Mouse (Mus musculus) liver, adult 2 months (tissue): ENCODE results near the gene Sbno2. TPM values are rescaled to one million over a fixed set of nuclear protein-coding genes. Genes with fewer than 3 reads are reported as not detected.
A peak's percentile ranks its signal among the peaks of the same experiment; 100 is the strongest.

ENCODE experiments used
- DNase-seq: peaks from one replicate; pipeline ENCODE4 v3.0.0-alpha.2; 2011; ENCODE audit warnings: low read depth, low spot score; ENCODE audit errors: extremely low read depth
- H3K27ac ChIP-seq: fragments of 200-500 bp; replicated peaks from 2 replicates; pipeline ENCODE4 v1.5.1; 2012; ENCODE audit warnings: low read depth, mild to moderate bottlenecking, control low read depth, inconsistent platforms, low read length; ENCODE audit not compliant: insufficient read depth
- H3K27me3 ChIP-seq: fragments of 200-500 bp; 2 replicates; pipeline ENCODE4 v1.6.1; 2012; ENCODE audit warnings: mild to moderate bottlenecking, moderate library complexity, low read length, inconsistent platforms; ENCODE audit not compliant: control insufficient read depth, insufficient read depth
- H3K36me3 ChIP-seq: fragments of 200-500 bp; 2 replicates; pipeline ENCODE4 v1.6.1; 2012; ENCODE audit warnings: low read length, inconsistent platforms; ENCODE audit not compliant: control insufficient read depth, insufficient read depth
- H3K4me1 ChIP-seq: fragments of 200-500 bp; 2 replicates; pipeline ENCODE4 v1.6.1; 2011; ENCODE audit warnings: low read length; ENCODE audit not compliant: control insufficient read depth, insufficient read depth
- H3K4me3 ChIP-seq: fragments of 200-500 bp; 2 replicates; pipeline ENCODE4 v1.5.1; 2011; ENCODE audit warnings: low read depth, mild to moderate bottlenecking, control low read depth, low read length, moderate library complexity; ENCODE audit not compliant: insufficient read depth
- H3K79me2 ChIP-seq: fragments of 200-500 bp; 2 replicates; pipeline ENCODE4 v1.6.1; 2012; ENCODE audit warnings: inconsistent platforms, mild to moderate bottlenecking, low read length, moderate library complexity; ENCODE audit not compliant: control insufficient read depth, insufficient read depth
- H3K9ac ChIP-seq: fragments of 200-500 bp; 2 replicates; pipeline ENCODE4 v1.6.1; 2012; ENCODE audit warnings: low read depth, mild to moderate bottlenecking, control low read depth, inconsistent platforms, low read length
- CTCF ChIP-seq: fragments of 200-500 bp; IDR thresholded peaks from 2 replicates; pipeline ENCODE4 v1.5.1; 2011; ENCODE audit warnings: low read depth, low read length, control low read depth
- POLR2A ChIP-seq: fragments of 200-500 bp; IDR thresholded peaks from 2 replicates; pipeline ENCODE4 v1.6.1; 2011; ENCODE audit warnings: low read length, control low read depth; ENCODE audit not compliant: insufficient read depth; ENCODE audit errors: extremely low read depth
- WGBS: fragments of 180-500 bp; shearing (Covaris S2); methylation state at CpG from one replicate; pipeline ENCODE4 v1.1.7; 2018; 5-methylcytosine and 5-hydroxymethylcytosine counted together
- polyA plus RNA-seq: library from polyadenylated mRNA; depleted of rRNA; stranded (reverse); fragments of >200 nt; gene quantifications from 2 replicates; pipeline ENCODE4 v1.2.3, GENCODE M21; 2012
- total RNA-seq: library from RNA; depleted of rRNA; stranded (reverse); fragments of >200 nt; gene quantifications from 2 replicates; pipeline ENCODE4 v1.2.3, GENCODE M21; 2014

Gene Sbno2
- total and polyA plus RNA-seq, 2 experiments, result 8.9 to 25.9 TPM

- H3K4me1 ChIP-seq, result peaks cover 20% of the 10 kb centered on the region
- no peak for TF ChIP-seq POLR2A
- TF ChIP-seq CTCF, result no peak
- WGBS, result under 1% methylated on average over 10 of the region's 10 CpGs
Measured at GRCm38 (mm10) chr10:80139439-80139775, 34.0 kb upstream of the Sbno2 start.

DNA sequence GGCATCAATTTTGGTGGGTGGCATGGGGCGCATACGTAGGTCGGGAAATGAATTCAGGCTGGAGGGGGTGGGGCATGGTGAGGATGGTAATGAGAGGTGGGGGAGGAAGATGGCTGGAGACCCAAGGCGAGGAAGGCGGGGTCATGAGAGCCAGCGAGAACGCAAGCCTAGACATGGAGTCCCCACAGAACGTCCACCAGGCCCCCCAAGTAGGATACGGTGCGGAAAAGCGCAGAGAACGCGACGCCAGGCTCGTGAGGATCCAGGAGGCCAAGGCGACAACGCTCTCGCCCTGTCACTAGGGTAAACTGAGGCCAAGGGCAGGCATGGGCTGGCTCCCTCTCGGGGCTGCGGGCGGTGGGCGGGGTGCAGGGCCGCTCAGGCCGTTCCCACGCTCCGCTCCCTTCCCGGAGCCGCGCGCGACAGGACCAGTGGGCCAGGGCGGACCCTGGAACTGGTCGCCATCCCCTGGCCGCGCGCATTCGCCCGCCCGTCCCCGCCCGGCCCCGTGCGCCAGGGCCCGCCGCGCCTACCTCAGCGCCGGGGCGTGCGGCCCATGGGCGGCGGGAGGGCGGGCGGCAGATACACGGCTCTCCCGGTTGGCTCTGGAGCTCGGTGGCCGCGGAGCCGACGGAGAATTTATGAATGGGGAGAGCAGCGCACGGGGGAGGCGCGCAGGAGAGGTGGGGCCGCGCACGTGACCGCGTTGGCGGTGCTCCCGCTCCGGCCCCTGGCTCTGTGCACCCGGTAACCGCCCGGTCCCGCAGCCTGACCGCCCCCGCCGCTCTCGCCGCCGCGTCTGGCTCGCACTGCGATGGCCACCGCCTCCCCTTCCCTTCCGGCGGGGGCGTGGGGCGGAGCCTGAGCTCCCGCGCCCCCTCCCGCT is 33.4 kb upstream of the Sbno2 start, which contains the start of gene Atp5d:
Gene Atp5d (plus strand): TSS at position 80 of the 886 bp plus-strand sequence.
- 2% methylated on average over 83 of the region's 94 CpGs for WGBS
- DNase-seq, result peak; percentile 35
- peaks cover 13% of the 10 kb centered on the region for H3K79me2 ChIP-seq
- peak within 1 kb of the TSS; percentile 76 for H3K9ac ChIP-seq
- H3K36me3 ChIP-seq, result peaks cover 2% of the 10 kb centered on the region; the same call in 1 of the 2 replicates
- H3K4me3 ChIP-seq, result peak within 1 kb of the TSS; percentile 53
- H3K27ac ChIP-seq, result no peak within 1 kb of the TSS
- H3K4me1 ChIP-seq, result peaks cover 19% of the 10 kb centered on the region
- H3K27me3 ChIP-seq, result no peaks in the 10 kb centered on the region
- no peak for TF ChIP-seq POLR2A
- TF ChIP-seq CTCF, result no peak

More at GRCm38 (mm10) chr10:80139439-80139775, 34.0 kb upstream of the Sbno2 start:
- H3K4me3 ChIP-seq, result peak overlapping the region; percentile 53; the same call in 1 of the 2 replicates
- no peaks in the 10 kb centered on the region for H3K27me3 ChIP-seq
- H3K27ac ChIP-seq, result no peak overlapping the region
- DNase-seq, result no peak
- H3K36me3 ChIP-seq, result peaks cover 3% of the 10 kb centered on the region; the same call in 1 of the 2 replicates
- H3K9ac ChIP-seq, result peak overlapping the region; percentile 76
- H3K79me2 ChIP-seq, result peaks cover 15% of the 10 kb centered on the region

DNA sequence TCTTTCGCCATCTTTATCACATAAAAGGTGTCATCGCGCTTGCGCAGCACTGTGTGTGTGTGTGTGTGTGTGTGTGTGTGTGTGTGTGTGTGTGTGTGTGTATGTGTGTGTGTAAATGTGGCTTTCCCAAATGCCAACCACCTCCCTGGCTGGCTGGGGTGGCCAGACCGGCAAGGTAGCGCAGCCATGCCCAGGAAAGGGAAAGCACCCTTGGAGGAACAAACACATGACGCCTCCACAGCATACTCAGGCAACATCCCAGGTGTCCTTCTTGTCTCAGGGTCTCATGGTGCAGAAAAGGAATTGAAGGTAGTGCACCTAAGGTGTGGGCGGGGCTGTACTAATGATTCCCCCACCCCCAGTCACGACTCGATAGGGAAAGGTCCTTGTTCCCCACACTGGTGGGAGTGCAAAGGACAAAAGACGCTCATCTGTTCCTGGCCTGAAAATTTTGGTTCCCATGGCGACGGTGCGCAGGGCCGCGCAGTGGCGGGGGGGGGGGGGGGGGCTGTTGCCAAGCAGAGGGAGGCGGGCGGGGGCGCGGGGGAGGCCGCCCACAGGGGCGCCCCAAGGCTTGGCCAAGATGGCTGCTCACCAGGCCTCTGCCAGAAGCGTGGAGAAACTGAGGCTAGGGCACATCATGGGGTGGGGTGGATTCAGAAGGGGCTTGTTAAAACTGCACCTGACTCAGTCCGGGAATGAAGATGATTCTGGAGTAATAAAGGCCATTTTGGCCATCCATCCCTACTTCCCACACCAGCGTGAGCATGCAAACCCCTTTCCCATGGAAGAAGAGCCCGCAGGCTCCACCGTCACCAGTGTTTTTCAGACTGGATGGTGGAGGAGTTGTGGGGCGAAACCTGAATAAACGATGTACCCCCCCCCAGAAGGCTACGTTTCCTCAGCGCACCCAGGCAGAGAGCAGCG is 32.5 kb upstream of the Sbno2 start:
- H3K36me3 ChIP-seq, result no peaks in the 10 kb centered on the region
- no peak overlapping the region for H3K27ac ChIP-seq
- no peak overlapping the region for H3K4me3 ChIP-seq
- peaks cover 17% of the 10 kb centered on the region for H3K4me1 ChIP-seq
- peaks cover 7% of the 10 kb centered on the region; the same call in 1 of the 2 replicates for H3K79me2 ChIP-seq
- no peak overlapping the region for H3K9ac ChIP-seq
- no peaks in the 10 kb centered on the region for H3K27me3 ChIP-seq
- WGBS, result 12% methylated on average over 33 of the region's 33 CpGs
- TF ChIP-seq POLR2A (no peak), CTCF (0 out of 2 replicates have a peak, but pooled peaks have one; percentile 4)
- DNase-seq, result no peak

GRCm38 (mm10) chr10:80136952-80137625 is 31.7 kb upstream of the Sbno2 start:
- Histone ChIP-seq H3K4me1 (peaks cover 17% of the 10 kb centered on the region), H3K27me3 (no peaks in the 10 kb centered on the region), H3K36me3 (no peaks in the 10 kb centered on the region), H3K9ac (no peak overlapping the region; the same call in 1 of the 2 replicates), H3K4me3 (peak overlapping the region; percentile 17; the same call in 1 of the 2 replicates), H3K79me2 (no peaks in the 10 kb centered on the region), H3K27ac (no peak overlapping the region)
- WGBS, result 5% methylated on average over 28 of the region's 29 CpGs
- TF ChIP-seq CTCF (no peak), POLR2A (no peak)
- no peak for DNase-seq

DNA sequence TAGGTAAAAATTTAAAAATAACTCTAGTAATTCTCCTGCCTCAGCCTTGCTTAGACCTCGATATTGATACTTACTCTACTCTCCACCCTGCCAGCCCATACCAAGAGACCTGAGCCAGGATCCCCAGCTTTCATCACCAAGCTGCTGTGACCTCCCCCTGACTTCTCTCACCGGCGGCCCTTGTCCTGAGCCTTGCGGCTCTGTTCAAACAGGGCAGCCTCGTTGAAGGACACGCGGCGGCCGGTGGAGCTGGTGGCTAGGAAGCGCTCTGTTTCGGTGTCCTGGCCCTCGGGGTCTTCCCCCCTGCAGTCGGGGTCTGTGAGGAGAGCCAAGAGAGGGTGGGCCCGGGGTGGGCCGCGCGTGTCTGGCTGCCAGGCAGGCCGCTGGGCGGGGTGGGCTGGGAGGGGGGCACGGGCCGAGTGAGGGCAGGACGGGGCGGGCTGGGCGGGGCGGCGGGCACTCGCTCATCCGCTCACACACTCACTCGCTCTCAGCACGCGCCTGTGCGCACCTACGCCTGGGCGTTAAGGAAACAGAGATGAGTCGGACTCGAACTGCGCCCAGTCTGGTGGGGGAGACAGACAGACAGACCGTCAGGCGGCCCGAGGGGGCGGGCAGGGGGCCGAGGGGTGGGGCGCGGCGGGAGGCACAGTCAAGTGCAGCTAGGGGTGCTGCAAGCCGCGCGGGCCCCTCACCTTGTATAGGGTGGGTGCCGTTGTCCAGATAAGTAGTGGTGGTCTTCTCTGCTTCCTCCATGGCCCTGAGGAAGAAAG is 31.0 kb upstream of the Sbno2 start:
- H3K4me3 ChIP-seq, result no peak overlapping the region
- H3K79me2 ChIP-seq, result peaks cover 6% of the 10 kb centered on the region; the same call in 1 of the 2 replicates
- H3K27me3 ChIP-seq, result no peaks in the 10 kb centered on the region
- no peak overlapping the region for H3K9ac ChIP-seq
- WGBS, result 23% methylated on average over 49 of the region's 49 CpGs
- no peak for TF ChIP-seq CTCF
- TF ChIP-seq POLR2A, result no peak
- H3K4me1 ChIP-seq, result peaks cover 17% of the 10 kb centered on the region
- no peak for DNase-seq
- no peak overlapping the region for H3K27ac ChIP-seq
- H3K36me3 ChIP-seq, result no peaks in the 10 kb centered on the region
